Mouse (Mus musculus) left cerebral cortex, adult 11 months (tissue): ENCODE results near the gene Phlpp1.

ENCODE experiments used
- DNase-seq: peaks from one replicate; pipeline ENCODE4 v3.0.0; 2022; ENCODE audit warnings: low spot score

Phlpp1 gene

GRCm38 (mm10) chr1:106316641-106317304 is 145.2 kb downstream of the Phlpp1 start:
- no peak for DNase-seq

GRCm38 (mm10) chr1:106318341-106318740 is 146.8 kb downstream of the Phlpp1 start:
- no peak for DNase-seq

GRCm38 (mm10) chr1:106320583-106320982 is 149.0 kb downstream of the Phlpp1 start:
- no peak for DNase-seq

GRCm38 (mm10) chr1:106321432-106322126 is 150.0 kb downstream of the Phlpp1 start:
- no peak for DNase-seq

- no peak for DNase-seq
Measured at GRCm38 (mm10) chr1:106326691-106327090, 155.1 kb downstream of the Phlpp1 start.

- no peak for DNase-seq
Measured at GRCm38 (mm10) chr1:106342100-106342499, 170.5 kb downstream of the Phlpp1 start.

GRCm38 (mm10) chr1:106345265-106345664 is 173.7 kb downstream of the Phlpp1 start:
- DNase-seq, result no peak

- no peak for DNase-seq
Measured at GRCm38 (mm10) chr1:106346776-106347175, 175.2 kb downstream of the Phlpp1 start.

GRCm38 (mm10) chr1:106349116-106349515 is 177.6 kb downstream of the Phlpp1 start:
- DNase-seq, result no peak

- DNase-seq, result no peak
Measured at GRCm38 (mm10) chr1:106351512-106351911, 180.0 kb downstream of the Phlpp1 start.

- DNase-seq, result no peak
Measured at GRCm38 (mm10) chr1:106352801-106353511, 181.4 kb downstream of the Phlpp1 start.

- no peak for DNase-seq
Measured at GRCm38 (mm10) chr1:106353993-106354392, 182.4 kb downstream of the Phlpp1 start.

GRCm38 (mm10) chr1:106359474-106359873 is 187.9 kb downstream of the Phlpp1 start:
- DNase-seq, result no peak

- no peak for DNase-seq
Measured at GRCm38 (mm10) chr1:106362841-106363604, 191.5 kb downstream of the Phlpp1 start.

GRCm38 (mm10) chr1:106369330-106369729 is 197.8 kb downstream of the Phlpp1 start:
- DNase-seq, result no peak

GRCm38 (mm10) chr1:106372446-106372845 is 200.9 kb downstream of the Phlpp1 start:
- DNase-seq, result no peak

- DNase-seq, result no peak
Measured at GRCm38 (mm10) chr1:106373656-106374055, 202.1 kb downstream of the Phlpp1 start.

- no peak for DNase-seq
Measured at GRCm38 (mm10) chr1:106374274-106374673, 202.7 kb downstream of the Phlpp1 start.

- no peak for DNase-seq
Measured at GRCm38 (mm10) chr1:106374971-106375370, 203.4 kb downstream of the Phlpp1 start.

- no peak for DNase-seq
Measured at GRCm38 (mm10) chr1:106376003-106376402, 204.5 kb downstream of the Phlpp1 start.

- DNase-seq, result no peak
Measured at GRCm38 (mm10) chr1:106380465-106380864, 208.9 kb downstream of the Phlpp1 start.

- DNase-seq, result no peak
Measured at GRCm38 (mm10) chr1:106386542-106386941, 215.0 kb downstream of the Phlpp1 start.
